Mouse (Mus musculus): ENCODE results near the gene Fbln1.

DNA sequence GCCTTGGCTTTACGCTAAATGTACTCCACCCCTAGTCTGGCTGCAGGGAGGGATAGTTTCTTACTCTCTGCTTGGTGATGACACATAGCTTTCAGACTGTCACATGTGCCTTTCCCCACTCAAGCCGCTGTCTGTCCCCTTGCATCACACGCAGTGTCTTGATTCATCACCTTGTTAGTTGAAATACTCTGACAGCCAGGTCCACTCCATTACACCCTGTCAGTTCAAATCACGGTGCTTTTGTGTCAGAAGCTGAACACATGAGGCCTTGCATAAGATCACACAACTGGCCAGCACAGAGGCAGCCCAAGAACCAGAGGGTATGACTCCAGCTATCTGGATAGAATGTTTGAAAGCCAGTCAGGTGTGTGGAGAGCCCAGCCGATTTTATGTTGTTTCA, 73.2 kb downstream of the Fbln1 start:
- no peak for TF ChIP-seq E2F4 (IDR thresholded peaks at IDR 0.05; ENCODE audit: insufficient read depth)
- TF ChIP-seq POLR2A (IDR thresholded peaks at IDR 0.05; ENCODE audit: insufficient read length, low read depth) = no peak
- TF ChIP-seq POLR2AphosphoS2 (IDR thresholded peaks at IDR 0.05; ENCODE audit: insufficient read length, low read depth) = no peak
- no peak for TF ChIP-seq MYOD1 (IDR thresholded peaks at IDR 0.05; ENCODE audit: control insufficient read depth in 1 of 3, insufficient read length in 2 of 3, low read depth in 2 of 3)
- no peak for TF ChIP-seq REST (IDR thresholded peaks at IDR 0.05; ENCODE audit: insufficient read depth, insufficient read length)
- TF ChIP-seq MAX (IDR thresholded peaks at IDR 0.05; ENCODE audit: low read depth) = no peak
- no peak for TF ChIP-seq MYOG (IDR thresholded peaks at IDR 0.05; ENCODE audit: control insufficient read depth in 1 of 3, insufficient read depth in 1 of 3, insufficient read length in 2 of 3, low read depth in 2 of 3)
- no peak for TF ChIP-seq USF1 (IDR thresholded peaks at IDR 0.05; ENCODE audit: low read depth)
- no peak for TF ChIP-seq TCF12 (IDR thresholded peaks at IDR 0.05; ENCODE audit: insufficient read depth, poor library complexity, severe bottlenecking)
- no peak for TF ChIP-seq CEBPB (IDR thresholded peaks at IDR 0.05; ENCODE audit: insufficient read depth, poor library complexity, severe bottlenecking)
- no peak for TF ChIP-seq TCF3 (IDR thresholded peaks at IDR 0.05; ENCODE audit: insufficient read length, low read depth)

Measured in myocyte (in vitro differentiated cells).